Mouse (Mus musculus) limb, embryonic 14.5 days (tissue): ENCODE data around the gene Gga2. TPM values are rescaled to one million over a fixed set of nuclear protein-coding genes. Genes with fewer than 3 reads are reported as not detected.
A peak's percentile ranks its signal among the peaks of the same experiment; 100 is the strongest.

Experiments used
- ATAC-seq: fragments of 200-750 bp; cut with Nextera tagmentation; 2 replicates; pipeline ENCODE4 v1.8.0; 2017; ENCODE audit warnings: low read depth, moderate number of reproducible peaks, moderate TSS enrichment; ENCODE audit not compliant: low FRiP score
- DNase-seq: peaks from one replicate; pipeline ENCODE4 v3.0.0-alpha.2; 2015; ENCODE audit warnings: low spot score
- H3K27ac ChIP-seq: fragments of 300-500 bp; sonication (generic); replicated peaks from 2 replicates; pipeline ENCODE4 v1.5.1; 2014; ENCODE audit warnings: low read depth, mild to moderate bottlenecking, low read length, moderate library complexity, mixed read lengths
- H3K27me3 ChIP-seq: fragments of 300-500 bp; sonication (generic); 2 replicates; pipeline ENCODE4 v1.6.1; 2014; ENCODE audit warnings: low read length, mixed read lengths; ENCODE audit not compliant: control insufficient read depth, insufficient read depth
- H3K36me3 ChIP-seq: fragments of 300-500 bp; sonication (generic); 2 replicates; pipeline ENCODE4 v1.6.1; 2014; ENCODE audit warnings: mild to moderate bottlenecking, low read length, moderate library complexity, mixed read lengths; ENCODE audit not compliant: control insufficient read depth, insufficient read depth
- H3K4me1 ChIP-seq: fragments of 300-500 bp; sonication (generic); 2 replicates; pipeline ENCODE4 v1.6.1; 2014; ENCODE audit warnings: antibody characterized with exemption, low read length, mixed read lengths; ENCODE audit not compliant: control insufficient read depth, insufficient read depth
- H3K4me2 ChIP-seq: fragments of 300-500 bp; sonication (generic); replicated peaks from 2 replicates; pipeline ENCODE4 v1.6.1; 2014; ENCODE audit warnings: low read depth, mild to moderate bottlenecking, low read length, moderate library complexity; ENCODE audit not compliant: severe bottlenecking
- H3K4me3 ChIP-seq: fragments of 300-500 bp; sonication (generic); replicated peaks from 2 replicates; pipeline ENCODE4 v1.5.1; 2014; ENCODE audit warnings: low read length
- H3K9ac ChIP-seq: fragments of 300-500 bp; sonication (generic); 2 replicates; pipeline ENCODE4 v1.6.1; 2014; ENCODE audit warnings: mild to moderate bottlenecking, low read depth, low read length, moderate library complexity; ENCODE audit not compliant: severe bottlenecking
- H3K9me3 ChIP-seq: fragments of 300-500 bp; sonication (generic); 2 replicates; pipeline ENCODE4 v1.6.1; 2016; ENCODE audit warnings: low read length; ENCODE audit not compliant: control insufficient read depth
- POLR2A ChIP-seq: fragments of 200-500 bp; IDR thresholded peaks from 2 replicates; pipeline ENCODE4 v1.8.0; 2012; ENCODE audit warnings: inconsistent platforms, mild to moderate bottlenecking, moderate library complexity, borderline replicate concordance; ENCODE audit not compliant: insufficient read depth, insufficient read length; ENCODE audit errors: extremely low read depth
- WGBS: fragments of 180-500 bp; shearing (Covaris S2); extraction: QIAGEN DNeasy Blood & Tissue Kit; methylation state at CpG from one replicate; pipeline ENCODE4 v1.1.7; 2014; 5-methylcytosine and 5-hydroxymethylcytosine counted together
- polyA plus RNA-seq, 2 experiments: library from polyadenylated mRNA; depleted of rRNA in 1 of 2; stranded (reverse) in 1 of 2; unstranded in 1 of 2; fragments of >200 nt; fragmentation: Nextera tagmentation in 1 of 2; extraction: Ambion mirVana in 1 of 2; gene quantifications; 2 replicates each; pipeline versions ENCODE4 v1.2.1 to v1.2.3; 2012 to 2014

Gene Gga2
- polyA plus RNA-seq, 2 experiments: 85.2 to 122 TPM

- peaks cover 50% of the 10 kb centered on the region for H3K36me3 ChIP-seq
- 96% methylated on average over 4 of the region's 4 CpGs for WGBS
- DNase-seq (no peak), ATAC-seq (no peak)
- peaks cover 17% of the 10 kb centered on the region for H3K4me1 ChIP-seq
- TF ChIP-seq POLR2A: no peak
- no peak overlapping the region for H3K9ac ChIP-seq
- no peak overlapping the region for H3K4me3 ChIP-seq
- H3K27ac ChIP-seq: no peak overlapping the region
- no peaks in the 10 kb centered on the region for H3K27me3 ChIP-seq
- no peak overlapping the region for H3K4me2 ChIP-seq
- H3K9me3 ChIP-seq: no peaks in the 10 kb centered on the region
These were observed 8.7 kb downstream of the Gga2 start for GRCm38 (mm10) chr7:122012370-122012769.

DNA sequence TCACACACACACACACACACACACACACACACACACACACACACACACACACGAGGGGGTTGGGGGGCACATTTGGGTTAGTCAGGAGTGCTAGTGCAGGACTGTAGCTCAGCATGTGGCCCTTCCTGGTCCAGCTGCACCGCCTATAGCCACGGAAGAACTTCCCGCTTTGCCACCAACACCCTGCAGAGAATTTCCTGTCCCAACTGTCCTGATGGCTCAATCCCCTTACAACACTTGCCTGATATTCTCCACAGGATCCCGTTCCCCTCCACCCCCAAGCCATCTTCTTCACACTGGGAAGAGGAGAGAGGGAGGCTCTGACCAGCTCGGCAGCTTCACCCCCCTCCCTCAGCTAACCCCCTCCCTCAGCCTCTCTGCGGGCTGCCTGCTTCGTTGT is 20.6 kb downstream of the Gga2 start:
- DNase-seq (no peak), ATAC-seq (no peak)
- WGBS: 80% methylated on average over 8 of the region's 8 CpGs
- no peak overlapping the region for H3K9ac ChIP-seq
- H3K4me1 ChIP-seq: no peaks in the 10 kb centered on the region
- H3K4me3 ChIP-seq: no peak overlapping the region
- H3K27ac ChIP-seq: no peak overlapping the region
- no peaks in the 10 kb centered on the region for H3K9me3 ChIP-seq
- H3K4me2 ChIP-seq: no peak overlapping the region
- no peaks in the 10 kb centered on the region for H3K27me3 ChIP-seq
- H3K36me3 ChIP-seq: peaks cover 91% of the 10 kb centered on the region
- TF ChIP-seq POLR2A: no peak

DNA sequence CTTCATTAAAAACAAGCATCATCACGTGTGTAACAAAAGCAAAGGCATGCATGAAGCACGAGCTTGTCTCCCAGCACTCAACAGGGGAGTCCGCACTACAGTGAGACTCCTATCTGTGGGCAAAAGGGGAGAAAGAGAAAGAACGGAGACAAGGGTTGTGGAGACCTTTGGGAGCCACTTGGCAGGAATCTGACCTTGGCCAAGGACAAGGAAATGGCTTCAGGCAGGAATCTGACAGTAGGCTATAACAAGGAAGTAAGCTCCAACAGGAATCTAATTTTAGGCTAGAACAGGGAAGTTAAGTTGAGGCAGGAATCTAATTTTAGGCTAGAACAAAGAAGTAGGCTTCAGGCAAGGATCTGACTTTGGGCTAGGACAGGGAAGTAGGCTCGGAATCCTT is 25.1 kb downstream of the Gga2 start:
- DNase-seq (no peak), ATAC-seq (no peak)
- H3K9ac ChIP-seq: no peak overlapping the region
- H3K27me3 ChIP-seq: no peaks in the 10 kb centered on the region
- no peak overlapping the region for H3K4me2 ChIP-seq
- no peak overlapping the region for H3K27ac ChIP-seq
- no peaks in the 10 kb centered on the region for H3K4me1 ChIP-seq
- no peak for TF ChIP-seq POLR2A
- WGBS: 87% methylated on average over 5 of the region's 5 CpGs
- H3K36me3 ChIP-seq: peaks cover 84% of the 10 kb centered on the region
- no peak overlapping the region for H3K4me3 ChIP-seq
- H3K9me3 ChIP-seq: no peaks in the 10 kb centered on the region

- 0 out of 2 replicates have a peak, but pooled peaks have one; percentile 39 for TF ChIP-seq POLR2A
- peak; percentile 89 for ATAC-seq
- Histone ChIP-seq H3K27me3 (no peaks in the 10 kb centered on the region), H3K4me1 (peaks cover 5% of the 10 kb centered on the region), H3K9me3 (no peaks in the 10 kb centered on the region), H3K36me3 (peaks cover 9% of the 10 kb centered on the region), H3K4me2 (peak within 1 kb of the TSS; percentile 57), H3K9ac (peak within 1 kb of the TSS; percentile 77), H3K4me3 (peak within 1 kb of the TSS; percentile 69), H3K27ac (0 out of 2 replicates have a peak within 1 kb of the TSS, but pooled peaks have one; percentile 7)
- 1% methylated on average over 53 of the region's 55 CpGs for WGBS
- peak; percentile 92 for DNase-seq
These were observed 39.6 kb downstream of the Gga2 start, which contains the start of gene Cog7 for GRCm38 (mm10) chr7:121981307-121981871. TSS of gene Cog7 (minus strand) at chr7:121981711.

- Histone ChIP-seq H3K36me3 (peaks cover 34% of the 10 kb centered on the region), H3K27me3 (no peaks in the 10 kb centered on the region), H3K4me2 (no peak overlapping the region), H3K4me1 (no peaks in the 10 kb centered on the region), H3K4me3 (no peak overlapping the region), H3K27ac (no peak overlapping the region), H3K9ac (no peak overlapping the region), H3K9me3 (no peaks in the 10 kb centered on the region)
- DNase-seq (peak; percentile 27), ATAC-seq (no peak)
- WGBS: 55% methylated on average over 4 of the region's 4 CpGs
- no peak for TF ChIP-seq POLR2A
These were observed 46.0 kb downstream of the Gga2 start for GRCm38 (mm10) chr7:121975031-121975430.

- TF ChIP-seq POLR2A: no peak
- peaks cover 24% of the 10 kb centered on the region for H3K36me3 ChIP-seq
These were observed 49.3 kb downstream of the Gga2 start for GRCm38 (mm10) chr7:121971698-121972097.

More at GRCm38 (mm10) chr7:121971698-121972097, 49.3 kb downstream of the Gga2 start:
- 85% methylated on average over 3 of the region's 3 CpGs for WGBS
- DNase-seq: no peak
- H3K27me3 ChIP-seq: no peaks in the 10 kb centered on the region
- H3K27ac ChIP-seq: no peak overlapping the region
- H3K9ac ChIP-seq: no peak overlapping the region
- ATAC-seq: no peak
- H3K4me2 ChIP-seq: no peak overlapping the region
- no peaks in the 10 kb centered on the region for H3K9me3 ChIP-seq
- no peaks in the 10 kb centered on the region for H3K4me1 ChIP-seq
- H3K4me3 ChIP-seq: no peak overlapping the region
